Comparison of ENCODE assay signal across 15 mouse cellular contexts in genomic region chr17:68845931-68846330, GRCm38 (mm10). TPM values are rescaled to one million over a fixed set of nuclear protein-coding genes. Genes with fewer than 3 reads are reported as not detected.
DNase-seq lines count a peak whose midpoint lies in the region; ATAC-seq lines count a peak whose summit lies in the region.
"Had no signal": no experiment of that assay in that cellular context is flagged by ENCODE, and none has a peak within 500 bp of the region (broad histone marks: within the 10 kb centered on the region; RNA-seq: fewer than 3 reads in every experiment).

No protein-coding gene starts in this region.

- peak; percentile 28 to 35 for DNase-seq in layer of hippocampus, adult 8-10 months (ENCODE audit: low spot score in 2 of 2)
- no peak for DNase-seq in layer of hippocampus, adult 11-12 months (ENCODE audit: low spot score)
- DNase-seq in adrenal gland, adult 8-10 months: peak; percentile 39
- peak; percentile 28 to 57 for DNase-seq in adrenal gland, postnatal 36 days
- DNase-seq in cerebellum, postnatal 36 days: peak; percentile 57 to 63
- DNase-seq in kidney, postnatal 14 days: no peak
- DNase-seq: kidney, adult 18-20 months; kidney, postnatal 36 days; lung, embryonic 14.5 days; thymus, postnatal 14 days had no signal

- no peak for ATAC-seq in monocyte, adult 5-6 weeks (replicated peaks; ENCODE audit: insufficient number of reproducible peaks, low FRiP score, low TSS enrichment, poor library complexity, severe bottlenecking)
- ATAC-seq: activated CD4-positive, CD25-positive, alpha-beta regulatory T cell, adult 4 months; CD4-positive, CD25-positive, alpha-beta regulatory T cell, adult 4 months; forebrain, embryonic 14.5 days had no signal

RNA-seq across cellular contexts. Expression of gene Tmem200c, which starts 19.5 kb away (rescaled TPM):
- 10 to 100 TPM in 1 of 4 experiments, 1 to 10 TPM in 3; 7.7 to 10.4 (median 8.8) TPM for total RNA-seq in layer of hippocampus, adult 8-10 months (2022)
- 1 to 10 TPM in 3 of 4 experiments, under 1 TPM in 1; 0.91 to 3.2 (median 2.1) TPM for total RNA-seq in adrenal gland, adult 8-10 months (2022)
- under 1 TPM; 0.53 to 0.66 TPM for total RNA-seq in adrenal gland, postnatal 36 days (2021)
- total RNA-seq in monocyte, adult 5-6 weeks (2017): not detected in 3 replicates
- total RNA-seq: liver, adult 2 months had no signal

Comparison
In these comparisons a context has a peak if more than half of its experiments do, and no peak if none do; other contexts are left out.
1. DNase-seq: peak in layer of hippocampus, adult 8-10 months (2 of 2), adrenal gland, adult 8-10 months (single experiment), adrenal gland, postnatal 36 days (2 of 2) and cerebellum, postnatal 36 days (2 of 2); none in layer of hippocampus, adult 11-12 months (single experiment) and kidney, postnatal 14 days (single experiment).